Mouse (Mus musculus): ENCODE results near the gene Rccd1.

Gene Rccd1

DNA sequence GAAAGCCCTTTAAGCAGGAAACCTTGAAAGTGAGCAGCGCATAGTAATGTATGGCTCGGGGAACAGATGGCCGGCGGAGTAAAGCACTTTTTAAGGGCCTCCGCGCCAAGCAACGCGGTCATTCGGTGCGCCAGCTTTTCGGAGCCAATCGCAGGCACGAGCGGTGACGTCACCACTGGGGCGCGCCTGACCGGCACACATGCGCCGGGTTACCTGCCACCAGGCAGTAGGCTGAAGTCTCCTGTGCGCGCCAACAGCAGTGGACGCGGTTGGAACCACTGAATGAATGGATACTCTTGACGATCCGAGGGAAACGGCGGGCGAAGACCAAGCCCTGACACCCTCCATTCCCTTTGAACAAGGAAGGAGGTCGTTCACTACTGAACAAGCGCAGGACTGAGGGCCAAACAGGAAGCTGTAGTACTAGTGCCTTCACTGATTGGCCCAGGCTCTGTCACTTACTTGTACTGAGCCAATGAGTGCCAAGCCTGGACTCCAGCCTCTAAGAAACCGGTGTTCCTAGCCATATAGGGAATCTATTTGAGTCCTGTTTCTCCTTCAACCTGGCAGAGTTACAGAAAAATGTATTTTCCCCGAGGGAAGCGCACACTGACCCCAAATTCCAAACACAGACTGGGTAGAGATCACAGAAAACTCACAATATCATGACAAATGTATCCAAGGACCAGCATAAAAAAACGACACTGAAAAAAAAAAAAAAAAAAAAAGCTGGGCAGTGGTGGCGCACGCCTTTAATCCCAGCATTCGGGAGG, at the start of gene Rccd1:
Rccd1 (minus strand) TSS at position 412 of the 773 bp plus-strand sequence.
- DNase-seq (ENCODE audit: low spot score in 2 of 2), result peak; percentile 87 to 92

- no peak for DNase-seq (ENCODE audit: low spot score in 2 of 2)
These were observed 49.6 kb upstream of the Rccd1 start for GRCm38 (mm10) chr7:80373850-80374249.

DNA sequence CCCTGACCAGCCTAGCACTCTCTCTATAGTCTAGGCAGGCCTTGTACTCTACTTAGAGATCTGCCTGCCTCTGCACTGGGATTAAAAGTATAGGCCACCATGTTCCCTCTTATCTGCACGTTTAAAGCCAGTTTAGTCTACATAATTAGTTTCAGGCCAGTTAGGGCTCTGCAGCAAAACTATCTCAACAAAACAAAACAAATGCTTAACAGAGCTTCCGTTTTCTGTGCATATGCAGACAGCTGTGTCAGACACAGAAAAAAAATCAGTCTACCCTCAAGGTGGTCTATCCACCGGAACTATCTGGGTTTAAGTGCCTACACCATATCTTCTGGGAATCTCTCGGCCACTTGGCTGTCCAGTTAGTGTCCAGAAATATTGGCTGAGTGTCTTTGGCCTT, 49.1 kb upstream of the Rccd1 start:
- DNase-seq (ENCODE audit: low spot score in 2 of 2), result no peak

DNA sequence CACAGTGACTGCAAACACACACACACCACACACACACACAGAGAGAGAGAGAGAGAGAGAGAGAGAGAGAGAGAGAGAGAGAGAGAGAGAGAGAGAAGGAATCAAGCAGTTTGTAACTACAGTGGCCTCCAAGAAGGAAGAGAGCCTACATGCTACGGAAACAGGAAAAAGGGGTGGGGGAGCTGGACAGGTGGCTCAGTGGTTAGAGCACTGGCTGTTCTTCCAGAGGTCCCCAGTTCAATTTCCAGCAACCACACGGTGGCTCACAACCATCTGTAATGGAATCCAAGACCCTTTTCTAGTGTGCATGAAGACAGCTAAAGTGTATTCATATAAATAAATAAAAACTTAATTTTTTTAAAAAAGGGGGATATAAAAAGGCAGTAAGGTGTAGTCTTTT, 48.4 kb upstream of the Rccd1 start:
- DNase-seq (ENCODE audit: low spot score in 2 of 2), result no peak

- no peak for DNase-seq (ENCODE audit: low spot score in 2 of 2)
These were observed 47.9 kb upstream of the Rccd1 start for GRCm38 (mm10) chr7:80372166-80372565.

DNA sequence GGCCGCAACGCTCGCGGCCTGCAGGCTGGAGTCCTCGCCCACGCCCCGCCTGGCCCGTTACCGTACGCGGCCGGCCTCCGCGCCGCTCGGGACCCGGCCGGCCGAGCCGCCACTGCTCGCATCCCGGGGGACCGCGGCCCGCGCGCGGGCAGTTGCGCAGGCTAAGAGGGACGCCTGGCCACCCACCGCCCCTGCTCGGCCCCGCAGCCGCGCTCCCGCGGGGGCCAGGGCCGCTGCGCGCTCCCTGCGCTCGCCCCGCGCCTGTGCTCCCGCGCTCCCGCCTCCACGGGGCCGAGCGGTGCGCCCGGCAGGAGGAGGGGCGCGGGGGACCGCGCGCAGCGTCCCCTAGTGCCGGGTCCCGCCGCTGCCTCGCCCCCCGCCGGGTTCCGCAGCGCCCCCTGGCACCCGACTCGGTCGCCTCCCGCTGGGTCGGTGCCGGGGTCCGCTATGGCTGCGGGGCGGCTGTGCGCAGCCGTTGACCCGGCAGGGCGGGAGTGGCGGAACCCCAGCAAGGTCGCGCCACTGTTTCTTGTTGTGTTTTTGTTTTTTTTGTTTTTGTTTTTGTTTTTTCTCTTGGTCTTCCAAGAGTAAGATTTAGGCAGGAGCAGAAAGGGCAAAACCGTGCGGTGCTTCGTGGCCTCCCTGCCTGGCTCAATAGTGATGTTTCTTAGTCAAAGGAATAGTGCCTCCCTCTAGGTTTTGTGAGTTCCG, 46.9 kb upstream of the Rccd1 start, which contains the start of gene Man2a2:
Man2a2 (minus strand) TSS at position 335 of the 711 bp plus-strand sequence.
- DNase-seq (ENCODE audit: low spot score in 2 of 2), result peak; percentile 64 to 76

- DNase-seq (ENCODE audit: low spot score in 2 of 2), result peak; percentile 51 to 68
These were observed 46.4 kb upstream of the Rccd1 start for GRCm38 (mm10) chr7:80370649-80371040.

- DNase-seq (ENCODE audit: low spot score in 2 of 2), result no peak
These were observed 45.7 kb upstream of the Rccd1 start for GRCm38 (mm10) chr7:80369967-80370431.

DNA sequence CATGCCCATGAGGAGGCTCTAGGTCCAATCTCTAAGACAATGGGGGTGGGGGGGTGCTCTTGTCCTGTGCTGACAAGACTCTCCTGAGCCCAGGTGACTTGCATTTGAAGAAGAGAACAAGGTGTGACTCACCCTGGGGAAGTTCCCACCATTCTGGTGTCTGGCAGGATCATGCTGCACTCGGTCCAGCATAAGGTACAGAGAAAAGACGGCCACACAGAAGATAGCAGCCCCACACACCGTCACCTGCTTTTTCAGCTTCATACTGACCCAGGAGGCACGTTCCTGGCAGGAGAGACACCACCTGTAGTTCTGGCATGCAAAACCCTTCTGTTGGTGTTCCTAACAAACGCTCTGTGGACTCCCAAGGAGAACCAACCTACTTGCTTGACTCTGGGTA, 45.2 kb upstream of the Rccd1 start:
- no peak for DNase-seq (ENCODE audit: low spot score in 2 of 2)

DNA sequence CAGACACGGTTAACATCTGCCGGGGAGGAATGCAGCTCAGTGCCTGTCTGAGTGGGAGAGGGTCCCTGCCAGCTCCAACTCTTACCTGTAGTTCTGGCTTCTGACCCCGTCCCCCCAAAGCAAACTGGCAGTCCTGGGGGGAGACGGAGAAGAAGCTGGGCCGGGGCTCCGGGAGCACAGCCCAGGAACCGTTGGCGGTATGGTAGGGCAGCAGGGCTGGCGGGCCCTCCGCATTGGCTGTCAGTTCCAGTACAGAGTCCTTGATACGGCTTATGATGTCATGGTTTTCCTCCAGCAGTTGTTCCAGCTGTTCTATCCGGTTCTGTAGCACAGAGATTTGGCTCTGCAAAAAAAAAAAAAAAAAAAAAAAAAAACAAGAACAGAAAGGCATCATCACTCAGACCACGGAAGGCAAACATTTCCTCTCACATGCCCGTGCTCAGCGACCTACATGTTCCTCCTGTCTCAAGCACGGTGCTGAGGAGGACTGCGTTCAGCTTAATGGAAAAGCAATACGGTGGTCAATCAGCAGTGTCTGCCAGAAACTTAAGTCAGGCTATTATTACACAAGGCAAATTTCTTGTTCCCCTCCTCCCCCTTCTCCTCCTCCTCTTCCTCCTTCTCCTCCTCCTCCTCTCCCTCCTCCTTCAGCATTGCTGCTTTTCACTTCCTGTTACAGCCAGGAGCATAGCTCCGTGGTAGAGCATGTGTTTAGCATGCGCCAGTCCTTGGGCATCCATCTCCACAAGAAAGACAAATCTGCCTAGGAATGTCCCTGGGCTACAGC, 44.6 kb upstream of the Rccd1 start:
- DNase-seq (ENCODE audit: low spot score in 2 of 2), result no peak

- DNase-seq (ENCODE audit: low spot score in 2 of 2), result no peak
These were observed 43.8 kb upstream of the Rccd1 start for GRCm38 (mm10) chr7:80368009-80368408.

DNA sequence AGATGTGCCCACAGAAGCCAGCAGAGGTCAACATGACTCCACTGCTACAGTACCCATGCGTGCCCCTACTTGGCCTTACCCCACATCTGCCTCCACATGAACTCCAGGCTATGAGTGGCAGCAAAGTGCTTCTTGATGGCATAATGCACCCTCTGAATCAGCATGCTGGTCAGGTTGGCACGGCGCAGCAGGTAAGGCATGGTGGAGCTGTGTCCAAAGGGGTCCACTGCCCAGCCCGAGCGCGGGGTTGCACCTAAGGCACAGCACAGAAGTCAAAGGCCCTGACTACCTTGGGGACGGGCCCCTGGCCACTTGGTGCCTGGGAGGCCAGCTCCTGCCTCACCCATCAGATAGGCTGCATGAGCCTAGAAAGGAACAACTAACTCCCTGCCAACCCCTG, 43.0 kb upstream of the Rccd1 start:
- DNase-seq (ENCODE audit: low spot score in 2 of 2), result no peak

- DNase-seq (ENCODE audit: low spot score in 2 of 2), result no peak
These were observed 41.5 kb upstream of the Rccd1 start for GRCm38 (mm10) chr7:80365759-80366158.

DNA sequence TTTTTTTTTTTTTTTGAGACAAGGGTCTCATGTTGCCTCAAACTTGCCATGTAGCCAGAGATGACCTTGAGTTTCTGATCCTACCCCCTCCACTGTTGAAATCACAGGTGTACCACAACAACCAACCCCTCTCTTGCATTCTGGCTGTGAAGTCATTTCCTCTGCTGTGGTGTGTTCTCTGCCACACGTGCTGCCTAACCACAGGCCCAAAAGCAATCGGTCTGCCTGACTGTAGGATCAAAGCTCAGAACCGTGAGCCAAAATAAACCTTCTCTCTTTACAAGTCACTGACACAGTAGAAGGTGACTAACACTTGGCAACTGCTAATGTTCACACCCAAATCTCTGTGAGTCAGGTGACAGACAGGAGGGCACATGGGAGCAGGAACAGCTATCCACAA, 36.2 kb upstream of the Rccd1 start:
- no peak for DNase-seq (ENCODE audit: low spot score in 2 of 2)

DNA sequence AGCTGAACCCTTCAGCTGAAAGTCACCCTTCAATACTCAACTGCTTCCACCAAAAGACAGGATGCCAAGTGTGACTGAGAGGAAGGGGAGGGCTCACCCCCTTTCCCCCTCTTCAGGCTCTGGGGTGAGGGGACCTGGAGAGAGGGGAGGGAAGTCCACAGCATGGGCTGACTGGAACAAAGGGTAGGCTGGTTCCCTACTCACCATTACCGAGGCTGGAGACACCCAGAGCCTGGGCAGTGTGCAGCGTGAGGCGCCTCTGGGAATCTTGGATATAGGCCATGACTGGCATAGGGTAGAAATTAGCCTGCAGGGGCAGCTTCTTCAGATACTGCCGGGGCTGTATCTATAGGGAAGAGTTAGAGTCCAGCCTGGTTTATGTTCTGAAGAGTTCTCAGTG, 33.8 kb upstream of the Rccd1 start:
- DNase-seq (ENCODE audit: low spot score in 2 of 2), result no peak

DNA sequence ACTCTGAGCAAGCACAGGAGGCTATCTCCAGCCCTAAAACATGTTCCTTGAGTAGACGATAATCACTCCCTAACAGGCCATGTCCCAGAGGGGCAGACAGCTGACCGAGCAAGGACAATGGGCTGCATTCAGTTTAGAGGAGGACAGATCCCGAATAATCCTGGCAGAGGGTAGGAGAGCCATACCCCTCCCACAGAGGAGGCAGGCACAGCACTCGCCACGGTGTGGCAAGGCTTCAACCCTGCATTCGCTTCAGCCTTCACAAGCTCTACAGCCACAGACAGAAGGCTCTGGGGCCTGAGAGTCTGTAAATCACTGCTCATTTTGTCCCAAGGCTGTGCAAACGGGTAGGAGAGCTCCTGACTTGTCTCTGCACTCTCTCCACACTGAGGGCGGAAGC, 32.9 kb upstream of the Rccd1 start:
- DNase-seq (ENCODE audit: low spot score in 2 of 2), result no peak

GRCm38 (mm10) chr7:80356351-80356750, 32.1 kb upstream of the Rccd1 start:
- no peak for DNase-seq (ENCODE audit: low spot score in 2 of 2)

DNA sequence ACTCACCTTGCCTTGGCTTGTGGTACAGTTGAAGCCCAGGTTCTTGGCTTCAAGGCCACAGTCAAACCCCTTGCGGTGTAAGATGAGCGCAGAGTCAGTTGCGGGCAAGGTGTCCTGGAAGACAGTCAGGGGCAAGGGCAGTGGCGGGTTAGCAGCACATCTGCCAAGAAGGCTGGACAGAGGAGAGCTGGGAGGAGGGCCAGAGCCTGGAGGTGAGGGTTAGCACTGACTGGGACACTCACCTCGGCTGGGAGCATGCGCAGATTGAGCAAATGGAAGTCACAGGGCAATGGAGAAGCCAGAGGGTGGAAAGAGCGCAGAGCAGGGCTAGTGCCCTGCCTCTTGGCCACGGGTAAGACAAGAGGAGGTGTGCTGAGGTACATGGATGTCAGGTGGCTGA, 28.7 kb upstream of the Rccd1 start:
- DNase-seq (ENCODE audit: low spot score in 2 of 2), result no peak

DNA sequence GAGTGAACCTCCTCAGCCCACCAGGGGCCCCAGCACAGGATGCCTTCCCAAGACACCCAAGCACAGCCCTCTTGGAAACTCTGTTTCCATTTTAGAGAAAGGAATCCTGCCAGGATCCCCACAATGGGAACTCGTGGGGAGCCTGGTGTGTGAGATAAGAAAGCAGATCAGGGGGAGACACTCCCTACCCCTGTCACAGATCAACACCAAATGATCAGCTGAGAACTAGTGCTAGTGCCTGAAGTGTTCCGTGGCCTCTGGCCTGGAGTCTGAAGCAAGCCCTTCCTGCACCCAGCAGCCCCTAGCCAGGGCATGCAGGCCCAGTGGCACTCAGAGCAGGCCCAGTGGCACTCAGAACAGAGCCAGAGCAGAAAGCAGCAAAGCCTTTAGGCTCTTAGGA, 26.6 kb upstream of the Rccd1 start:
- no peak for DNase-seq (ENCODE audit: low spot score in 2 of 2)

GRCm38 (mm10) chr7:80347670-80348586, 23.7 kb upstream of the Rccd1 start:
- DNase-seq (ENCODE audit: low spot score in 2 of 2), result no peak

GRCm38 (mm10) chr7:80346830-80347229, 22.6 kb upstream of the Rccd1 start:
- DNase-seq (ENCODE audit: low spot score in 2 of 2), result no peak
